Mouse (Mus musculus): ENCODE results near the gene Casc3. TPM values are rescaled to one million over a fixed set of nuclear protein-coding genes. Genes with fewer than 3 reads are reported as not detected.
A peak's percentile ranks its signal among the peaks of the same experiment; 100 is the strongest.

Casc3 gene
- total and polyA plus RNA-seq, 3 experiments = 14.4 to 71.7 (median 16.7) TPM

GRCm38 (mm10) chr11:98846865-98847604 lies 42.3 kb downstream of the Casc3 start:
- dilution Hi-C loops (cut with MboI; ENCODE audit: extremely low pct_ligation_motif_present, extremely low pct_unique_long_range_greater_than_20kb, low sequenced_read_pairs) = no loop called here
- in situ Hi-C loops (cut with MboI; ENCODE audit: low pct_ligation_motif_present, low pct_unique_long_range_greater_than_20kb, low sequenced_read_pairs) = no loop called here
- no peak overlapping the region for H3K9ac ChIP-seq (ENCODE audit: insufficient read depth, low read depth)
- no peak overlapping the region for H3K4me3 ChIP-seq (replicated peaks in 1 of 3; ENCODE audit: low read depth in 2 of 3, low read length in 2 of 3, poor library complexity in 1 of 3)
- no peak overlapping the region for H3K4me2 ChIP-seq (ENCODE audit: insufficient read depth, low read depth, poor library complexity, severe bottlenecking)
- H3K36me3 ChIP-seq (replicated peaks in 1 of 2; ENCODE audit: control insufficient read depth in 1 of 2, insufficient read depth in 1 of 2, low read length in 1 of 2) = no peaks in the 10 kb centered on the region
- no peaks in the 10 kb centered on the region for H3K79me2 ChIP-seq (replicated peaks; ENCODE audit: control insufficient read depth, extremely low read depth, insufficient read depth, poor library complexity, severe bottlenecking)
- H3K4me1 ChIP-seq (ENCODE audit: control insufficient read depth in 1 of 2, insufficient read depth in 2 of 2) = peaks cover 0 to 6% of the 10 kb centered on the region in 2 experiments; a peak in 2 of 4 replicates
- TF ChIP-seq JUN (IDR thresholded peaks at IDR 0.05; ENCODE audit: insufficient read depth, low read depth, low read length) (no peak), SMC3 (IDR thresholded peaks at IDR 0.05; ENCODE audit: low read depth, low read length) (no peak), IRF4 (IDR thresholded peaks at IDR 0.05; ENCODE audit: low read depth, low read length) (no peak), ZKSCAN1 (IDR thresholded peaks at IDR 0.05; ENCODE audit: borderline replicate concordance, low read depth, low read length) (no peak), ETS1 (conservative IDR thresholded peaks at IDR 0.05; ENCODE audit: low read depth, low read length) (no peak), MAX (IDR thresholded peaks at IDR 0.05; ENCODE audit: low read length) (no peak), MXI1 (IDR thresholded peaks at IDR 0.05; ENCODE audit: low read depth, low read length) (no peak), HCFC1 (IDR thresholded peaks at IDR 0.05; ENCODE audit: low read depth, low read length) (no peak), E2F4 (IDR thresholded peaks at IDR 0.05; ENCODE audit: insufficient replicate concordance, low read depth, low read length) (no peak), BHLHE40 (IDR thresholded peaks at IDR 0.05; ENCODE audit: low read depth, low read length) (no peak), USF1 (IDR thresholded peaks at IDR 0.05; ENCODE audit: low read depth, low read length) (no peak), POLR2A (IDR thresholded peaks at IDR 0.05; ENCODE audit: low read depth, low read length) (no peak), ZC3H11A (IDR thresholded peaks at IDR 0.05; ENCODE audit: low read depth, low read length) (no peak), PAX5 (IDR thresholded peaks at IDR 0.05; ENCODE audit: low read length) (no peak), MEF2A (IDR thresholded peaks at IDR 0.05; ENCODE audit: borderline replicate concordance, low read depth, low read length) (no peak), RAD21 (IDR thresholded peaks at IDR 0.05; ENCODE audit: low read depth, low read length) (no peak), SIN3A (IDR thresholded peaks at IDR 0.05; ENCODE audit: low read length) (no peak)
- no peak overlapping the region for H3K27ac ChIP-seq (ENCODE audit: insufficient read depth, low read depth)
- no peaks in the 10 kb centered on the region for H3K9me3 ChIP-seq (replicated peaks; ENCODE audit: low read length)
- no peak for DNase-seq (ENCODE audit: extremely low read depth)
- peaks cover 5% of the 10 kb centered on the region for H3K27me3 ChIP-seq (replicated peaks)

DNA sequence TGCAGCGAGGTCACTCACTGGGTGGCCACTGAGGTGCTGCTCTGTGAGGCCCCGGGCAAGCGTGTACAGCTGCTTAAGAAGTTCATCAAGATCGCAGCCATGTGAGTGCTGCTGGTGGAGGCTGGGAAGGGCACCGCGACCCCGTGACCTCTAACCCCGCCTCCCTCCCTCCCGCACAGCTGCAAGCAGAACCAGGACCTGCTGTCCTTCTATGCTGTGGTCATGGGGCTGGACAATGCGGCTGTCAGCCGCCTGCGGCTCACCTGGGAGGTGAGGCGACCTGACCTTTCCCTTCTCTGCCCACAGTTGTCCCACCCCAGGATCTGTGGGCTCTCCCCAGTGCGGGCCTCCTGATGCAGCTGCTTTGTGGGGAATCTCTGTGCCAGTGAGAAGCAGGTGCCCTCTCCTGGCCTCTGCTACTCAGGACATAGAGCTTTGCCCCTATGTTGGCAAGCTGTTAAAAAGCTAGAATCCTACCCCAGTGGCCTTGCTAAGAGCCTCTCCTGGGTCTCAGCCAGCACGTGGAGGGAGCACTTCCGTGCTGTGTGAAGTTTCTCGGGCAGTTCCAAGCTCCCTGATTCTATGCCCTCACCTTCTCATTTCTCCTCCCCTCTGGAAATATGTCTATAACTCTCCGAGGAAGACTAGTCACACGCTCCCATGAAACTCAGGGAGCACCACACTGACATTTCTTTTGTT lies 44.6 kb downstream of the Casc3 start:
- Histone ChIP-seq H3K4me1 (ENCODE audit: control insufficient read depth in 1 of 2, insufficient read depth in 2 of 2) (peaks cover 0 to 6% of the 10 kb centered on the region in 2 experiments; a peak in 2 of 4 replicates), H3K4me2 (ENCODE audit: insufficient read depth, low read depth, poor library complexity, severe bottlenecking) (no peak overlapping the region), H3K9ac (ENCODE audit: insufficient read depth, low read depth) (no peak overlapping the region), H3K27me3 (replicated peaks) (no peaks in the 10 kb centered on the region), H3K9me3 (replicated peaks; ENCODE audit: low read length) (no peaks in the 10 kb centered on the region), H3K36me3 (replicated peaks in 1 of 2; ENCODE audit: control insufficient read depth in 1 of 2, insufficient read depth in 1 of 2, low read length in 1 of 2) (no peaks in the 10 kb centered on the region), H3K27ac (ENCODE audit: insufficient read depth, low read depth) (no peak overlapping the region), H3K79me2 (replicated peaks; ENCODE audit: control insufficient read depth, extremely low read depth, insufficient read depth, poor library complexity, severe bottlenecking) (no peaks in the 10 kb centered on the region), H3K4me3 (replicated peaks in 1 of 3; ENCODE audit: low read depth in 2 of 3, low read length in 2 of 3, poor library complexity in 1 of 3) (no peak overlapping the region)
- in situ Hi-C loops (cut with MboI; ENCODE audit: low pct_ligation_motif_present, low pct_unique_long_range_greater_than_20kb, low sequenced_read_pairs) (no loop called here), dilution Hi-C loops (cut with MboI; ENCODE audit: extremely low pct_ligation_motif_present, extremely low pct_unique_long_range_greater_than_20kb, low sequenced_read_pairs) (no loop called here)
- DNase-seq (ENCODE audit: extremely low read depth) = no peak
- TF ChIP-seq MXI1 (IDR thresholded peaks at IDR 0.05; ENCODE audit: low read depth, low read length) (no peak), CHD2 (IDR thresholded peaks at IDR 0.05; ENCODE audit: low read length) (no peak), CTCF (conservative IDR thresholded peaks at IDR 0.05 in 1 of 2, IDR thresholded peaks at IDR 0.05 in 1 of 2; ENCODE audit: low read depth in 2 of 2, low read length in 2 of 2) (0 out of 4 replicates have a peak, but pooled peaks of 1 of the 2 experiments have one; percentile 2)

Measured in CH12.LX (cell line).